Mouse (Mus musculus): ENCODE results near the gene Ccdc15. TPM values are rescaled to one million over a fixed set of nuclear protein-coding genes. Genes with fewer than 3 reads are reported as not detected.

The Ccdc15 gene
- polyA plus RNA-seq, 1 experiment from 2014 or later: 3.3 TPM

DNA sequence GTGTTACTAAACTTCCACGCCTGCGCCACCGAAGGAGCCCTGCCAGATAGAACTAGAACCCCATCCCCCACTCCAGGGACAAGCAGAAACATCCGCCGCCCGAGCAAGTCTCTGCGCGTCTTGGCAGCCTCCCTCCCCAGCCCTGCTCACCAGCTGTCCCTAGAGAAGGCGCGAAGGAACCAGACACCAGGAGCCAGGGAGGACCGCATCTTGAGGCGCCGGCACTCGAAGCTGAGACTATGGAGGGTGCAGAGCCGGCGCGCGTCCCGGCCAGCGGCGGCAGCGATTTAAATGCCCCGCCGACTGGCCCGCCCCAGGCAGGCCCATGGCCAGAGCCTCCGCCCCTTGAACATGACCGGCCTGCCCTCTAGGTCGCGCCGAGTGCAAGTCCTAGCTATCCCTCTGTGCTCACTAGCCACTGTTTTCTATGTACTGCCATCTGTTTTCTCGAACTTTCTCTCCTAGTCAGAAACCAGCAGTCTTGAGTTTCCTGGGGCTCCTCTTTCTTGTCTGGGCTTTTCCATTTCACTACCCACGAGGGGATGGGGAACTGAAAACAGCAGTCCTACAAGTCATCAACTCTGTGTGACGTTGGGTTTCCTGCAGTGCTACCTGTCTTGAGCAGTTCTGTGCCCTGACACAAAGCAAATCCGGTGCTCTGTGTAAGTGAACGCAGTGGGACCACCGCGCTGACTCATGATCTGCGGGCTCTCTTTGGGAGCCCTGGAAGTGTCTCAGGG lies 92.9 kb downstream of the Ccdc15 start, which contains the start of gene Slc37a2:
Gene Slc37a2 (minus strand): TSS at position 590 of the 740 bp plus-strand sequence.
- Histone ChIP-seq H3K4me1 (ENCODE audit: control insufficient read depth in 2 of 2, insufficient read depth in 2 of 2, low read length in 2 of 2) (peaks cover 5 to 10% of the 10 kb centered on the region in 2 experiments), H3K4me3 (ENCODE audit: control insufficient read depth in 1 of 2, insufficient read depth in 1 of 2, low read depth in 1 of 2, low read length in 2 of 2) (peak within 1 kb of the TSS; percentile 51 to 56), H3K9me3 (ENCODE audit: control insufficient read depth, low read length) (no peaks in the 10 kb centered on the region), H3K27ac (replicated peaks in 1 of 2; ENCODE audit: control insufficient read depth in 1 of 2, insufficient read depth in 1 of 2, low read depth in 2 of 2, low read length in 2 of 2) (peak within 1 kb of the TSS in 1 of 2 experiments; percentile 48; a peak in 3 of 4 replicates), H3K27me3 (ENCODE audit: control insufficient read depth, insufficient read depth, low read length) (no peaks in the 10 kb centered on the region), H3K36me3 (ENCODE audit: control insufficient read depth, insufficient read depth, low read length) (no peaks in the 10 kb centered on the region), H3K4me2 (ENCODE audit: low read length) (peak within 1 kb of the TSS; percentile 95), H3K9ac (ENCODE audit: low read length) (peak within 1 kb of the TSS; percentile 64)
- WGBS: 3% methylated on average over 38 of the region's 38 CpGs
- peak; percentile 79 for ATAC-seq (ENCODE audit: insufficient number of reproducible peaks, insufficient read depth, low FRiP score, low read depth)

- 13% methylated on average over 6 of the region's 6 CpGs for WGBS
Measured at GRCm38 (mm10) chr9:37254531-37255110, 93.6 kb downstream of the Ccdc15 start.

DNA sequence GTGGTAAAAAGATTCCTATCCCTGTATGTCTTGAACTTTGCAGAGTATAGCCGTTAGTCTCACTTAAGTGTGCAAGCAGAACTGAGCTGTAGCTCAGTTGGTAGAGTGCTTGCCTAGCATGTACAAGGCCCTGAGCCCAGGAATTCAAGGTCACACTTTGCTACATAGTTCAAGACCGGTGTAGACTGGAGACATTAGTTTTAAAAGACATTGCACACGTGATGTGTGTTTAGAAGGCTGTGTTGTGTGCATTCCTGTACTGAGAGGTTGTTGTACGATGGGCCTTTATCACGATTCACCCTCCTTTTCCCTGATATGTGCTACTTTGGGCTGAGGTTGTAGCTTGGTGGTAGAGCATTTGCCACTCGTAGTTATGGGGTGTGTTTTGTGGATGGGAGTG lies 97.6 kb downstream of the Ccdc15 start:
- Histone ChIP-seq H3K4me3 (ENCODE audit: control insufficient read depth in 1 of 2, insufficient read depth in 1 of 2, low read depth in 1 of 2, low read length in 2 of 2) (no peak overlapping the region), H3K4me2 (ENCODE audit: low read length) (no peak overlapping the region), H3K9ac (ENCODE audit: low read length) (no peak overlapping the region), H3K36me3 (ENCODE audit: control insufficient read depth, insufficient read depth, low read length) (no peaks in the 10 kb centered on the region), H3K27me3 (ENCODE audit: control insufficient read depth, insufficient read depth, low read length) (no peaks in the 10 kb centered on the region), H3K9me3 (ENCODE audit: control insufficient read depth, low read length) (no peaks in the 10 kb centered on the region), H3K4me1 (ENCODE audit: control insufficient read depth in 2 of 2, insufficient read depth in 2 of 2, low read length in 2 of 2) (peaks cover 5 to 15% of the 10 kb centered on the region in 2 experiments), H3K27ac (replicated peaks in 1 of 2; ENCODE audit: control insufficient read depth in 1 of 2, insufficient read depth in 1 of 2, low read depth in 2 of 2, low read length in 2 of 2) (no peak overlapping the region)
- 70% methylated on average over 6 of the region's 6 CpGs for WGBS
- no peak for ATAC-seq (ENCODE audit: insufficient number of reproducible peaks, insufficient read depth, low FRiP score, low read depth)

More at GRCm38 (mm10) chr9:37254531-37255110, 93.6 kb downstream of the Ccdc15 start:
- Histone ChIP-seq H3K4me1 (ENCODE audit: control insufficient read depth in 2 of 2, insufficient read depth in 2 of 2, low read length in 2 of 2) (peaks cover 5 to 10% of the 10 kb centered on the region in 2 experiments), H3K9ac (ENCODE audit: low read length) (peak overlapping the region; percentile 64; the same call in 1 of the 2 replicates), H3K4me3 (ENCODE audit: control insufficient read depth in 1 of 2, insufficient read depth in 1 of 2, low read depth in 1 of 2, low read length in 2 of 2) (peak overlapping the region; percentile 51 to 56), H3K9me3 (ENCODE audit: control insufficient read depth, low read length) (no peaks in the 10 kb centered on the region), H3K4me2 (ENCODE audit: low read length) (peak overlapping the region; percentile 95), H3K27ac (replicated peaks in 1 of 2; ENCODE audit: control insufficient read depth in 1 of 2, insufficient read depth in 1 of 2, low read depth in 2 of 2, low read length in 2 of 2) (no peak overlapping the region), H3K27me3 (ENCODE audit: control insufficient read depth, insufficient read depth, low read length) (no peaks in the 10 kb centered on the region), H3K36me3 (ENCODE audit: control insufficient read depth, insufficient read depth, low read length) (no peaks in the 10 kb centered on the region)
- 0 out of 2 replicates have a peak, but pooled peaks have one; percentile 11 for ATAC-seq (ENCODE audit: insufficient number of reproducible peaks, insufficient read depth, low FRiP score, low read depth)

DNA sequence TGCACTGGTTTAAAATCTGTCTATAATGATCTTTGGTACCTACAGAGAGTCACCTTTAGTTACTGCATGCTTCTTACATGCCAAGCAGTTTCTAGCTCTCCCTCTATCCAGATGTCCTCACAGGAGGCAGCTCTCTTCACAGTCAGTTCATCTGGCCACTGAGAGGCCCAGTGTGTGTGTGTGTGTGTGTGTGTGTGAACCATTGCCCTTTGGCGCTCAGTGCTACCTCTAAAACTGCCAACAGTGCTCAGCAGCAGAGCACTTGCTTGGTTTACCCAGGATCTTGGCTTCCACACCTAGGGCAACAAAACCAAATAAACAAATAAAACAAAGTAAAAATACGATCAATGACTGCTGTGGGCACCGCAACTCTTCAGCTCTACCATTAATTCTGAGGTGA lies 98.3 kb downstream of the Ccdc15 start:
- Histone ChIP-seq H3K4me2 (ENCODE audit: low read length) (no peak overlapping the region), H3K4me3 (ENCODE audit: control insufficient read depth in 1 of 2, insufficient read depth in 1 of 2, low read depth in 1 of 2, low read length in 2 of 2) (no peak overlapping the region)
- whole genome bisulfite sequencing: 79% methylated on average over 3 of the region's 3 CpGs

DNA sequence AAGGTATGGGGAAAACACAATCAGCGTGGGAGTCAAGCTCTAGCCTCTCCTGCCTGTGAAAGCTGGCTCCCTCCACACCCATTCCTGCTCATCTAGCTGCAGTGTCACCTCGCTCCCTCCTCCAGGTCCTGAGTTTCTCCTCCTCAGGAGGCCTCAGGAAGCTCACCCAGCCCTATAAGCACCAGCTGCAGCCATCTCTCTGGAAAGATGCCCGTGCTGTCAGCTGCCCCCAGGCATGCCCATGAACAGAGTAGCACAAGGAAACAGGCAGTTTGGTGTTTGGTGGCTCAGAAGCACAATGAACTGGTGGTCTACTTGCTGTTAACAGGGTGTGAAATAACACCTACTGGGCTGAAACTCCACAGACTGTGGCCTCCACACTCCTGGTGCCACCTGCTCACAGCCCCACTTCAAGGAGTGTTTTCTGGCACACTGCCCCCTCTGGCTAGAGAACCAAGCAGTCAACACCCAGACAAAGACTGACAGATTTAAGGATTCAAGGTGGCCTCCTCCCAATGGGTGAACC lies 99.8 kb downstream of the Ccdc15 start:
- Histone ChIP-seq H3K4me1 (ENCODE audit: control insufficient read depth in 2 of 2, insufficient read depth in 2 of 2, low read length in 2 of 2) (peaks cover 0 to 6% of the 10 kb centered on the region in 2 experiments; a peak in 1 of 4 replicates), H3K4me3 (ENCODE audit: control insufficient read depth in 1 of 2, insufficient read depth in 1 of 2, low read depth in 1 of 2, low read length in 2 of 2) (no peak overlapping the region), H3K9me3 (ENCODE audit: control insufficient read depth, low read length) (no peaks in the 10 kb centered on the region), H3K9ac (ENCODE audit: low read length) (no peak overlapping the region), H3K4me2 (ENCODE audit: low read length) (no peak overlapping the region), H3K27ac (replicated peaks in 1 of 2; ENCODE audit: control insufficient read depth in 1 of 2, insufficient read depth in 1 of 2, low read depth in 2 of 2, low read length in 2 of 2) (no peak overlapping the region), H3K27me3 (ENCODE audit: control insufficient read depth, insufficient read depth, low read length) (no peaks in the 10 kb centered on the region), H3K36me3 (ENCODE audit: control insufficient read depth, insufficient read depth, low read length) (no peaks in the 10 kb centered on the region)
- ATAC-seq (ENCODE audit: insufficient number of reproducible peaks, insufficient read depth, low FRiP score, low read depth): no peak
- 52% methylated on average over 3 of the region's 3 CpGs for WGBS

More for the DNA sequence above, 98.3 kb downstream of the Ccdc15 start:
- Histone ChIP-seq H3K4me1 (ENCODE audit: control insufficient read depth in 2 of 2, insufficient read depth in 2 of 2, low read length in 2 of 2) (peaks cover 4 to 12% of the 10 kb centered on the region in 2 experiments), H3K9me3 (ENCODE audit: control insufficient read depth, low read length) (no peaks in the 10 kb centered on the region), H3K36me3 (ENCODE audit: control insufficient read depth, insufficient read depth, low read length) (no peaks in the 10 kb centered on the region), H3K9ac (ENCODE audit: low read length) (no peak overlapping the region), H3K27me3 (ENCODE audit: control insufficient read depth, insufficient read depth, low read length) (no peaks in the 10 kb centered on the region), H3K27ac (replicated peaks in 1 of 2; ENCODE audit: control insufficient read depth in 1 of 2, insufficient read depth in 1 of 2, low read depth in 2 of 2, low read length in 2 of 2) (no peak overlapping the region)
- no peak for ATAC-seq (ENCODE audit: insufficient number of reproducible peaks, insufficient read depth, low FRiP score, low read depth)

DNA sequence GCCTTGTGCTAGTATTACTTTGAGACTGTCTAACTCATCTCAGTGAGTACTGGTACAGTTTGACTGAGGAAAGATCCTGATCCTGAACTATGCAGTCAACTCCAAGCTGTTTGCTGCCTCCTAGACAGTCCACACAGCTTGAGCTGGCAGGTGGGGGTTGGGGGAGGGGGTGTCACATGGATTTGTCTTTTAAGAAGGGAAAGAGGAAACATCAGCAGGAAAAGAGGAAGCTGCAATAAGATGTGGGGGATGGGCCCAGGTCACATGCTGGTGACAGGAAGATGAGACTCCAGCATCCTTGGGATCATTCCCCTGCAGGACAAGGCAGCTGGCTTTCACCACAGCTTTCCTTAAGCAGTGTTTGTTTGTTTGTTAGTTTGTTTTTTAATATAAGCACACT lies 100.8 kb downstream of the Ccdc15 start:
- H3K4me3 ChIP-seq (ENCODE audit: control insufficient read depth in 1 of 2, insufficient read depth in 1 of 2, low read depth in 1 of 2, low read length in 2 of 2): no peak overlapping the region
- ATAC-seq (ENCODE audit: insufficient number of reproducible peaks, insufficient read depth, low FRiP score, low read depth): no peak
- no peaks in the 10 kb centered on the region for H3K36me3 ChIP-seq (ENCODE audit: control insufficient read depth, insufficient read depth, low read length)
- H3K27me3 ChIP-seq (ENCODE audit: control insufficient read depth, insufficient read depth, low read length): no peaks in the 10 kb centered on the region
- H3K9ac ChIP-seq (ENCODE audit: low read length): no peak overlapping the region
- no peak overlapping the region for H3K27ac ChIP-seq (replicated peaks in 1 of 2; ENCODE audit: control insufficient read depth in 1 of 2, insufficient read depth in 1 of 2, low read depth in 2 of 2, low read length in 2 of 2)
- peaks cover 0 to 6% of the 10 kb centered on the region in 2 experiments; a peak in 1 of 4 replicates for H3K4me1 ChIP-seq (ENCODE audit: control insufficient read depth in 2 of 2, insufficient read depth in 2 of 2, low read length in 2 of 2)
- H3K9me3 ChIP-seq (ENCODE audit: control insufficient read depth, low read length): no peaks in the 10 kb centered on the region
- H3K4me2 ChIP-seq (ENCODE audit: low read length): no peak overlapping the region

DNA sequence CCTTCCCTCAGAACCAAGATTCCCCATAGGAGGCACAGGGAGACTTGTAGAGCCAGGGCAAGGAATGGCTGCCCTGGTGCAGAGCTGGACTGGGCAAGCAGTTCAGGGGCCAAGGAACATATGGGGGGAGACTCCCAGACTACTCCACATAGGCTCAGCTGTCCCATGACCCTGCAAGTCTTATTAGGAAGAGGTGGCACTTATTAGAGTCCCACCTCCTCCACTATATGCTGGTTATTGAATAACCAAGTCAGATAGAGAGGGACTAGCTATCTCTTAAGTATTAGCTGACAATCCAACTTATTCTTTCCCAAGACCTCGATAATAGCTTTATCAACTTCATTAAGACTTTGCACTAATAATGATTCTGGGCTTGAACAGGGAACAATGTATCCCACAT lies 102.4 kb downstream of the Ccdc15 start:
- Histone ChIP-seq H3K36me3 (ENCODE audit: control insufficient read depth, insufficient read depth, low read length) (no peaks in the 10 kb centered on the region), H3K4me2 (ENCODE audit: low read length) (no peak overlapping the region), H3K9ac (ENCODE audit: low read length) (no peak overlapping the region), H3K4me1 (ENCODE audit: control insufficient read depth in 2 of 2, insufficient read depth in 2 of 2, low read length in 2 of 2) (peaks cover 0 to 6% of the 10 kb centered on the region in 2 experiments; a peak in 1 of 4 replicates), H3K27me3 (ENCODE audit: control insufficient read depth, insufficient read depth, low read length) (no peaks in the 10 kb centered on the region), H3K9me3 (ENCODE audit: control insufficient read depth, low read length) (no peaks in the 10 kb centered on the region), H3K27ac (replicated peaks in 1 of 2; ENCODE audit: control insufficient read depth in 1 of 2, insufficient read depth in 1 of 2, low read depth in 2 of 2, low read length in 2 of 2) (no peak overlapping the region), H3K4me3 (ENCODE audit: control insufficient read depth in 1 of 2, insufficient read depth in 1 of 2, low read depth in 1 of 2, low read length in 2 of 2) (no peak overlapping the region)
- WGBS: 91% methylated on average over 1 of the region's 1 CpGs
- no peak for ATAC-seq (ENCODE audit: insufficient number of reproducible peaks, insufficient read depth, low FRiP score, low read depth)
